Mouse (Mus musculus): ENCODE results near the gene Dupd1. TPM values are rescaled to one million over a fixed set of nuclear protein-coding genes. Genes with fewer than 3 reads are reported as not detected.

Gene Dupd1
- polyA plus RNA-seq (2017; shearing (Covaris generic)), result not detected

DNA sequence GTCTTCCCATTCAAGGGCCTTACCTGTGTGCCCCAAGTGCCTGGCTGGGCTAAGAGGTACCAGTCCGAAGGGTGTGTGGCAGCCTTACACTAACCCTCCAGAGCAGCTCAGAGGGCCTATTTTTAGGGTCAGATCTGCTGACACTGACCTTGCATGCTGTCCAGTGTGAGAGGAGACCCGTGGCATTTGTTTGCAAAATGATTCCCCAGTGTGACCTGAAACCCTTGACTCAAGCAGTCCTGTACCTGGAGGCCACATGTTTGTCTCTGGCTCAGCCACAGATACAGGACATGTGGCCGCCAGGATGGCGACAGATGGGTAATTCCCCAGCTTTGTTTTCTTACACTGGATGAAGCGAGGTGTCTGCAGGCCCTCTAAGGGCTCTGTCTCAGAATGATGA lies at the start of gene Dupd1:
Gene Dupd1, minus strand, starts transcription at position 91 of the 400 bp plus-strand sequence.

DNA sequence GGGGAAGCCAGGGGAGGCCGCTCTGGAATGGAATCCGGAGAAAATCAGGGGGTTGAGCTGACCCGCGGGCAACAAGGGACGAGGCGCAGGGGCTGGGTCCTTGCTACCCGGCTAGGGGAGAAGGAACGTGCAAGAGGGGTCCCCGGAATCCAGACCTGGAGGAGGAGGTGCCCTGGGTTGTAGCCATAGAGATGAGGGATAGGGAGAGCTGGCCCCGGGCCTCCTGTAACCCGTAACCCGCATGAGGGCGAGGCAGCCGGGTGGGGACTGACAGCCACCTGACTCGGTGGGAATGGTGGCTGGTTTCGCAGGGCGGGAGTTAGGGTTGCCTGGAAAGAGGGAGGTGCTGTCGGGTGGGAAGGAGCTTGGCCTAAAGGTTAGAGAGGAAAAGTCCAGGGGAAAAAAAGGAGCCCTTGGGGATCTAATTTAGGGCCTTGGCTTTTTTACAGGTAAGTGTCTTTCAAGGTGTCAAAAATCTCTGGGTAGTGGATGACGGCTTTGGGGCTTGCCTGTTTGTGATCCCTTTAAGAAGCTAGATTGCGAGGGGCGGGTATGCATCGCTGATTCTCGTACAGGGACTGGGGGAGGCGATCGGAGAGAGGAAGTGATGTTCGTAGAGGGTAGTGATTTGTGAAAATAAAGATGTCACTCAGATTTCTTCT lies 36.6 kb upstream of the Dupd1 start, which contains the start of gene Dusp13:
Gene Dusp13, minus strand, starts transcription at position 301 of the 662 bp plus-strand sequence.

DNA sequence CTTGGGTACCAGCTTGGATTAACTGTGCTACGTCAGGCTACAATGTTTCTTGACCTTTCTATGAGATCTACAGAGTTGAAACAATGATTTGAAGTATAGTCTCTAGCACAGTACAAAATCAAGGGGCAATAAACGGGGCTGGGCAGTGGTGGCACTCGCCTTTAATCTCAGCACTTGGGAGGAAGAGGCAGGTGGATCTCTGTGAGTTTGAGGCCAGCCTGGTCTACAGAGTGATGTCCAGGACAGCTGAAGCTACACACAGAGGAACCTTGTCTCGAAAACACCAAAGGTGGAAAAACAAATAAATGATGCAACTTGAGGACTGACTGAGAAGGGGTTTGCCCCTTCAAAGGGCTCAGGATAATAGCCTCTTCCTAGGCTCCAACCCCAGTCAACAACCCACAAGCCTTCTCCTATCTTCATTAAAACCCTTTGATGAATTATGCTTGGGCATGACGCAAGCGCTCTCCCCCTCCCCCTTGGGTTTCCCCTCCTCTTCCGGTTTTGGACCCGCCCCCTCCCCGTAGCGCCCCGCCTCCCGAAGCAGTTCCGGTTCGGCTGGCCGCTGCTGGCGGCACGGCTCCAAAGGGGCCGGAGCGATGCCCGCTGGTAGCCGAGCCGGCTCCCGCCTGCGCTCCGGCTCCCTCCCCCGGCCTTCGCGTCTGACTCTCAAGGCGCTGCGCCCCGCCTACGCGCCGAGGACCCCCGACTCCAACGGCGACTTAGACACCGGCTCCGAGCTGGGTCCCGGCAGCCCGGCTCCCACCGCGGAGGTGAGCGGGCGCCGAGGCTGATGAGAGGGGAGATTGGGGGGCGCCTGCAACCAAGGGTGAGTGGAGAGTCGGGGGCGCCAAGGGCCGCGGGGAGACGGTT lies 35.9 kb upstream of the Dupd1 start, which contains the start of gene Samd8:
Gene Samd8, plus strand, starts transcription at position 524 of the 873 bp plus-strand sequence.

Other genes starting within 250 kb of the Dupd1 start
- gene Kat6b, start 233.1 kb downstream of the Dupd1 start, polyA plus RNA-seq (2017; shearing (Covaris generic)), result 27.6 TPM
- gene Samd8, start 36.0 kb upstream of the Dupd1 start, polyA plus RNA-seq (2017; shearing (Covaris generic)), result 36.5 TPM
- gene Dusp13, start 36.6 kb upstream of the Dupd1 start, polyA plus RNA-seq (2017; shearing (Covaris generic)), result 0.61 TPM
- gene Vdac2, start 110.7 kb upstream of the Dupd1 start, polyA plus RNA-seq (2017; shearing (Covaris generic)), result 117 TPM
- gene Comtd1, start 134.4 kb upstream of the Dupd1 start, polyA plus RNA-seq (2017; shearing (Covaris generic)), result 13.7 TPM